Mouse (Mus musculus) layer of hippocampus, adult 11-12 months (tissue): ENCODE data around the gene Sdf2l1.

ENCODE experiments used
- DNase-seq: peaks from one replicate; pipeline ENCODE4 v3.0.0; 2022; ENCODE audit warnings: low spot score

Gene Sdf2l1

GRCm38 (mm10) chr16:17124119-17124870 lies 7.9 kb downstream of the Sdf2l1 start:
- no peak for DNase-seq

DNA sequence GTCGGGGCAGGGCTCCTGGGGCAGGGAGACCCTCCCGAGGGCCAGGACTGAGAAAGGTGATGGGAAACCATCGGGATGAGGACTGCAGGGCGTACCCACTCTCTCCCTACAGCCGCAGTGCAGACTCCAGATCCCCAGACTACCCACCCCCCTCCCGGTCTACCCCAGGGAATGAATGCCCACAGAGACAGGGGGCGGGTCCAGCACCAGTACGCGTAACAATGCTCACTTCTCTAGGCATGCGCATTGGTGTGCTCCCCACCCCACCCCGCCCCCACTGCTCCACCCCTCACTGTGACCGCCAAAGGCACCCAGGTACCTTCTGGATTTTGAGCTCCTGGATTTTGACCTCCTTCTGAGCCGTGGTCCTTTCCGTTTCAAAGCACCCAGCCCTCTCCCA lies 10.6 kb downstream of the Sdf2l1 start:
- no peak for DNase-seq

- DNase-seq, result no peak
Measured at GRCm38 (mm10) chr16:17117309-17117799, 14.8 kb downstream of the Sdf2l1 start.

GRCm38 (mm10) chr16:17110771-17111743 lies 21.1 kb downstream of the Sdf2l1 start, which contains the start of gene Ppil2:
Ppil2 (minus strand) TSS chr16:17111257.
- peak; percentile 76 for DNase-seq

- no peak for DNase-seq
Measured at GRCm38 (mm10) chr16:17104600-17104999, 27.6 kb downstream of the Sdf2l1 start.

- no peak for DNase-seq
Measured at GRCm38 (mm10) chr16:17102630-17103220, 29.5 kb downstream of the Sdf2l1 start.

DNA sequence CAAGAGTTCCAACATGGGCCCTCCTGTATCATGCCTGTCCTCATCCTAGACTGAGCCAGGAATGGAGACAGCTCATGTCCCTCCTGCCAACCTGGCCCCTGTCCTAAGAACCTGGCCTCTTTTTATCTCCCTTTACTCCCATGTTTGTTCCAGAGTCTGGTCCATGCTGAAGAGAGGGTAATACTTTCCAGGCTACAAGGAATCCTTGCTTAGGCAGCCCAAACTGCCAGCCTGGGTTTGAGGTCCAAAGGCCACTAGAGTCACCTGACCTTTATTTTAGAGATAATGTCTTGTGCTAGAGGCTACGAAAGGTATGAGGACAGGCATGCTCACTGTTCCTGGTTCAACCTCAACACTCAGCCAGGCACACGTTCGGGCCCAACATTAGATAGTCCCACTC lies 35.2 kb downstream of the Sdf2l1 start:
- DNase-seq, result no peak

DNA sequence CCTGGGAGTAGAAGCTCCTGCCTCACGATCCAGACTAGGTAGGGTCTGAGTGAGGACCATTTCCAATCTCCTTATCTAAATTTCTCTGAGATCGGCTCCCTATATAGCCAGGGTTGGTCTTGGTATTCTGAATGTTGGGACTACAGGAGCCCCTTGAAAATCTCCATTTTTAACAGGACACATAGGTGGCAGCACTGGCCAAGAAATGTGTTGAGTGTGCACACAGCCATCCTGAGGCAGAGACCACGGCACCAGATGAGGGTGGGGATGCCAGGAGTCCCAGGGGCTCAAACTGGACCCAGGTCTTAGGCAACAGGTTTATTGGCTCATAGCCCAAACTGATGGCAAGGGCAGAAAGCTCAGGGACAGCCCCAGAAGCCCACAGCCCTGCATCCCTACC lies 43.8 kb downstream of the Sdf2l1 start:
- DNase-seq, result no peak

- no peak for DNase-seq
Measured at GRCm38 (mm10) chr16:17086669-17087193, 45.5 kb downstream of the Sdf2l1 start.

DNA sequence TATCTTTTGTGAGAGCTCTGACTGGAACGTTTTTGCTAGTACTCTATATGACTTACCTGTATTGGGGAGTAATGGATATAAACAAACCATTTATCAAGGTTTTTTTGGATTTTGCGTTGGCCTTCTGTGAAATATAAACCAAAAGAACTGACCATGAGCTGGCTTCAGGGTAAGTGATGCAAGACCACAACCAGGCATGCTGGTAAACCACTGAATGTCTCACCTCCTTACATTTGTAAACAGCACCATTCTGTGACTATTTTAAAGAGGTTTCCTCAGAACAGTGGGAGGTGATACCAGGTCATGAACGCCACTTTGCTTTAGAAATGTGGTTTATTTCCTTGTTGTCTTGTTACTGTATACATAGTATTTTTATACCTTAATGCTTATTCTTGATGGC lies 45.9 kb downstream of the Sdf2l1 start:
- DNase-seq, result no peak

DNA sequence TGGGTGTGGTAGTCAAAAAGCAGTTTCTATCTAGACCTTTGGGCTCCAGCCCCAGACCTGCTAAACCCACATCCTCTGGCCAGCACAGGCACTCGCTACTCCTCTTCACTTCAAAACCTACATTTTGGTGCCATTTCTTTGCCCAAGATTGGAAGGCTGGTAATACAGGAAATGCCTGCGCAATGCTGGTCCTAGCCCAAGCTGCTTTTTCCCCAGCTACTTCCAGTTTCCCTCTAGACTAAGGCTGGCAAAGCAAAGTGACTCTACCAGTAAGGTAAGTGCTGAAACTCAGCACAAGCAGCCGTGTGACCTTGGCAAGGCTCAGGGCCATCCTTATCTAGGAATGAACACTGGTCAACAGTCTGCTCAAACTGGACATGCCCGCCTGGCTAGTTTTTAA lies 46.5 kb downstream of the Sdf2l1 start:
- DNase-seq, result no peak

DNA sequence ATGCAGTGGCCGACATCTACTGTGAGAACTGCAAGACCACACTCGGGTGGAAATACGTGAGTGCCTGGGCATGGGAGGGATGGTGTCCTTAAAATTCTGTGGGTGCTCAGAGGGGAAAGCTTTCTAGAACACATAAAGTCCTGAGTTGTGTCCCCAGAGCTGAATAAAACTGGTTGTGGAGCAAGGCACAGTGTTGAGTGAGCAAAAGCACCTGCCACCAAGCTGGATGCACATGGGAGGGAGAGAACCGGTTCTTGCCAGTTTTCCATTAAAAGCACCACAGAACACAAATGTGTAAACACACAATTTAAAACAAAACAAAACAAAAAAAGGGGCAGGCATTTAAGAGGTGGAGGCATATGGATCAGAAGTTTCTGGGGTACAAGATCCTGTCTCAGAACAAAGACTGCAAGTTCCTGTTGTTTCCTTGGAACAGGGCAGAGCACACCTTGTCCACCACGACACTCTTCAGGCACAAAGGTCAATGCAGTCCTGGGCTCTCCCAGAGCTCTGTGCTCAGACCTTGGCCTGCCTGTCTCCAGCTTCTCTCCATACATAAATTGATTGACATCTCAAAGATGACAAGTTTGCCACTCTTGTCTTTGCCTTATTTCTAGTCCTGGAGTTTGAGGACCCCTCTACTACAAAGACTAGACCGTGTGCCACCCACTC lies 49.9 kb downstream of the Sdf2l1 start:
- no peak for DNase-seq
